Mouse (Mus musculus): ENCODE measurements around the gene Ddx17.

Gene Ddx17

DNA sequence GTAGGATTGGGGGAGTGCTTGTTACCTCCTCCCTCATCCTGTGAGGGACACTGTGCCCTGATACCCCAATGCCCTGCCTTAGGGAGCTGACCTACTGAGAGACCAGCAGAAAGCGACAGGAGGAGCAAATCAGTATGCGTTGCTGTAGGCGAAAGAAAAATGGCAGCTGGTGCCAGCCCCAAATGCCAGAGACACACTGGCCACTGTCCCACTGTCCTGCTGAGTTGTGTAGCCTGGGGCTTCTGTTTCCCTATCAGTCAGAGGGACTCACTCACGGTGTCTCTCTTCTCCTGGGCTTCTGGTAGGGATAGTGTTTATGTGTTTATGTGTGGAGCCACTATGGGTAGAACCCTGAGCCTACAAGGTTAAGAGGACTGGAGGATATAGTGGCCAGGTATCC lies 28.8 kb downstream of the Ddx17 start:
- DNase-seq = no peak

DNA sequence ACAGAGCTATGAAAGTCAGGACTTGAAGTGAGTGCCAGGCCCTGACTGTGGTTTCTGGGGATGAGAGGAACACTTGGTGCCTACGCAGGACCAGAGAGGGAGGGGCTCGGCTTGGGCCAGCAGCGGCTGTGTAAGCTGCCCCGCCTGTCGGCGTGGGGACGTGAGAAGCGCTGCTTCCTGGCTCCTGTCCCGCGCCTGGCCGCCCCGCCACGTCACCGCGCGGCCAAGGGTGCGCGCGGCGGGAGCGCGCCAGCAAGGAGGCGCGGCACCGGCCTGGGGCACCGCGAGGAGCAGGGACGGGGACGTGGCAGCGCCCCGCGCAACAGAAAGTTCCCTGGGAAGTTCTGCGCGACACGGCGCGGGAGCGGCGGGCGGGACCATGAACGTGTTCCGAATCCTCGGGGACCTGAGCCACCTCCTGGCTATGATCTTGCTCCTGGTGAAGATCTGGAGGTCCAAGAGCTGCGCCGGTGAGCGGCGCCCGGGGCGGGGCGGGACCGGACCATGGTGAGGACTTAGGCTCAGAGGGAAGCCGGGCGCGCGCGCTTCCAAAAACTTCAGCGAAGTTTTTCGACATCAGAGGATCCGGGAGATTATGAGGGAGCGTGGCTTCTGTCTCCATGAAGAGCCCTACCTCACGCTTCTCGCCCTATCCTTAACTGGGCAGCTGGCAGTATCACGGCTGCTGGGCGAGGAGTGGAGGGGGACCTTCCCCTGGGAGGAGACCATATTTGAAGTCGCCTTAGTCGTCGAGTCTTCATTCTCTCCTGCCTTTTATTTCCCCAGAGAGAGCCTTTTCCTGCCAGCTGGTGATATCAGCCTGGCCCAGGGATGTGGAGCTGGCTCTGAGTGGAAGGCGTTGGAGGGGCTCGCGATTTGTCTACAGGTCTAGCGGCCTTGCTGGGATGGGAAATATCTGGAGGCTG lies 30.1 kb downstream of the Ddx17 start, which contains the start of gene Kdelr3:
Kdelr3 (plus strand) TSS at position 241 of the 926 bp plus-strand sequence.
- DNase-seq = peak in 1 of 2 experiments; percentile 50

DNA sequence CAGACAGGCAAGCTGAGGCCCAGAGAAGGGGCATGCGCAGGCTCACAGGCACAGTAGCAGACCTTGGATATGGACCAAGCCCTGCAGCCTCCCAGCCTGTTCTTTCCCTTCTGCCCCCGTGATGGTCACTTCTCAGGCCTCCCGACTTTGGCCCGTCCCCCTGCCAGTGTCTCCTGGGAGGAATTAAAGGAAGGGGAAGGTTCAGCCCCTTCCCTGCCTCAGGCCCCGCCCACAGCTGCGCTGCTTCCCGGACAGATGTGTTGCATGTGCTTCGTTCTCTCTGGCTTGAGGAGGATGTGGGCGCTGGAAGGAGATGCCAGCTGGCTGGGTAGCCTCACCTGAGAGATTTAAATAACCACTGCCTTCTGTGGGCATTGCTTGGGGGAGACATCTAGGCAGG lies 32.6 kb downstream of the Ddx17 start:
- no peak for DNase-seq

DNA sequence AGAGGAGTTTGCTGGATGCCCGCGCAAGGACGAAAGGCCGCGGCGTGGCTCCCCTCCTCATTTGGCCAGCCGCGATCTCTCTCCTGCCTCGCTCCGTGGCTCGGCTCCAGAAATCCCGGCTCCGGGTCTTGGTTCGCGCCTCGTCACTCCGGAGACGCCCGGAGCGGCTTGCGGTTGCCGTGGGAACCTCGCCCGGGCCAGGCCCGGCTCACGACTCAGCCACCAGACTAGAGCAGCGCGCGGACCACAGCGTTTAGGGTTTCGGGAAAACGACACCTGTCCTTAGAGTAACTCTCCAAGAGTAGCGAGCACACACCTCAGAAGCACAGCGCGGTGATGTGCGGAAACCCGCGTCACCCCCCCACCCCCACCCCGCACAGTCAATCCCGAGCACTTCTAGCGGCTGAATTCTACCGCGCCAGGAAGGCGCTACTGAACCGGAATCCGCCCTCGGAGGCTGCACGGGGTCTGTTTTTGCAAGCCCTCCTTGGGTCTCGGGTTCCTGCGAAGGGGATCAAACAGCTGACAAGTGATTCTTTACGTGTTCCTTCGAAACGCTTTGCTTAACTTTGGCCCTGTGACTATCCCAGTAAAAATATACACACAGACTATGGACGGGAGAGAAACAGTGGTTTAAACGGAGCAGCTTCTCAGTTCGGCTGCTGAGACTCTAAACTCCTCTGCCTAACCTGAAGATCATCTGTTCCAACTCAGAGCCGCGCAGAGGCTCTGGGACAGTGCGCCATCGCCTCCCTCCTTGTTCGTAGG lies 34.8 kb downstream of the Ddx17 start:
- DNase-seq = peak; percentile 79 to 86

DNA sequence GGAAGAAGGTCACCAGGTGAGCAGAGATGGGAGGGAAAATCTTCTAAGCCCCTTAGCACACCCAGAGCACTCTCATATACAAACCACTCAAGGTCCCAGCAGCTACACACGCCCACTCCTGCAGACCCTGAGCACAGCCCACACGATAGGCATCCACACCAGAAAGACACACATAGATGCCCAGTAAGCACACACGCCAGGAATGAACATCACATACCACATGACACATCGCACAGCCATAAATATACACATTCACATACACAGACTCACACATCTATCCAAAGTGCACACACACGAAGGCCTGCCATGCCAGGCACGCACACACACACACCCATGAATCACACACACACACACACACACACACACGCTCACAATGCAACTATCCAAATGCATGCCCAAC lies 36.1 kb downstream of the Ddx17 start:
- DNase-seq = no peak

DNA sequence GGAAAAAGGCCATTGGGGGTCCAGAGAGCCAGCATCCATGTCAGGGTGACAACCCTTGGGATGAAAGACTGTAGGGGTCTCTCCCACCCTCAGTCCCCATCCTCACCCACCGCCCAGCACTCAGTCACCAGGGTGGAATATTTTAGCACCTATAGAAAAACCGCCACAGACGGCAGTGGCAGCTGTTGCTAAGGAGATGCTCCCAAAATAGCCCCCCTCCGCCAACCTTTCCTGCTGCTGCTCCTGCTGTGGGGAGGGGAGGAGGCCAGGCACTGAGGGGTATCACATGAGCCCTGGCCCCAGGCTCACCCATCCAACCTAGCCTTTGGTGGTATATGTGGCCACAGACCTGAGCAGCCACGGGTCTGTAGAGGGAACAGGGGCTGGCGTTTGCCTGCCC lies 36.5 kb downstream of the Ddx17 start:
- no peak for DNase-seq

DNA sequence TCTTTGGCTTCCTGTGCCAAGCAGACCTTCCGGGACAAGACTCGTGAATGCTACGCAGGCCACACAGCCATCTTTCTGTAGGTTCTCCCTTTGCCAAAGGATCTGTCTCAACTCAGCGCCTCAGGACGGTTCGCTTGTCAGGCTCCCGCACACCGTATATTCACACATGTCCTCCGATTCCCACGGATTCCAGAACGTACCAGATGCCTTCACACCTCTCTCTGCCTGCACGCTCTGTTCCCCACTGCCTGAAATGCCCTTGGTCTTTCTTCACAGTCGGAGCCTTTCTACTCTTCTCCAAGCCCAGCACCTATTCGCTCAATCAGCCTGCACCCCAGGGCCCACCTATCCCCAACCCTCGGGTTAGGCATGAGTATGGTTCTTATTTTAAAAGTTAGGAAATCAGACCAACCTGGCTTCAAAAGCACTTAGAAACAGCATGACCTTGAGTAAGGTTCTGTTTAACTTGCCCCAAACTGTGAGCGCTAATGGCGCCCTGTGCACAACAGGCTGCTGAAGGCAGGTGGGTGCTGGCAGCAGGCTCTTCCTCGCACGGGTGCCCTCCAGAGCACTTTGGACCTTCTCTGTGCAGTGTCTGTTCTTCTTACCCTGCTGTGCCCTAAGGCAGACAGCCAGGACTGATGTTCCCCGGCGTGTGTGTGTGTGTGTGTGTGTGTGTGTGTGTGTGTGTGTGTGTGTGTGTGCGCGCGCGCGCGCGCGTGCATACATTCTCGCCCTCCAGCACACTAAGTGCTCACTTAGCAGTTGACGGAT lies 39.3 kb downstream of the Ddx17 start:
- DNase-seq = no peak

DNA sequence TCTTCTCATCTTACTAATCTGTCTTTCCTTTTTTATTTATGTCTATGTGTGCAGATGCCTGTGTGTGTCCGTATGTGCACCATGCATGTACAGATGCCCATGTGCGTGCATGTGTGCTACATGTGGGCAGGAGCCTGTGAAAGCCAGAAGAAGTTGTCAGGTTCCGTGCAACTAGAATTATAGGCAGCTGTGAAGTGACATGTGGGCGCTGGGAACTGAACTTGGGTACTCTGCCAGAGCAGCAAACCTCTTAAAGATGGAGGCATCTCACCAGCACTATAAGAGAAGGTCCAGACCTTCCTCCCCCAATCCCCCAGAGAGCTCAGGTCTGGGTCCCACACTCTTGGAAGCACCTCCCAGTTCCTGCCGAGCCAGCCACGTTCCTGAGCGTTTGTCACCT lies 40.1 kb downstream of the Ddx17 start:
- no peak for DNase-seq

DNA sequence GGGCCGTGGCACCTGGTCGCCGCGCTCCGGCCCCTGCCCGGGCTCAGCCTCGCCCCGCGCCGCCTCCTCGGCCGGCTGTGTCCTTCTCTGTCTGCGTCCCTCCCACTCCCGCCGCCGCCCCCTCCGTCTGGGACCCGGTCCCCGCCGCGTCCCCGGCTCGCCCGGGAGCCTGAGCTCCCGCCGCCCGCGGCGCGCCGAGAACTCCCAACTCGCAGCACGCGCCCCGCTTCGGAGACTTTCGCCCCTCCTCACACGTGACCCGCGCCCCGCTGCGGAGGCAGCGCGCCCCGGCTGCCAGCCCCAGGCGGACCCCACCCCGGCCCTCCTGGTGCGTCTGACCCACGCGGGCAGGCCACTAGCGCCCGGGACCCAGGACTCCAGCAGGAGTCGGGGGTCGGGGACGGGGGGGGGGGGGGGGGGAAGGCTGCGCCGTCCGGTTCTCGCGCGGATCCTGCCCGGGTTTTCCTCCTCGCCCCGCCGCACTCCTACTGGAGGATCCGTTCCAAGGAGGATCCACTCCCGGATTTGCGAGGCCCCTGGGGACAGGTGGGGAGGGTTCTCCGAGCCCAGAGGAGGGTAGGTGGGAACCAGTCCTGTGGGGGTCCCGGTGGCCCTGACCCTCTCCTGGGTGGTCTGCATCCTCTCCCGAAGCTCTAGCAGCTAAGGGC lies 40.8 kb downstream of the Ddx17 start:
- peak; percentile 64 to 68 for DNase-seq

DNA sequence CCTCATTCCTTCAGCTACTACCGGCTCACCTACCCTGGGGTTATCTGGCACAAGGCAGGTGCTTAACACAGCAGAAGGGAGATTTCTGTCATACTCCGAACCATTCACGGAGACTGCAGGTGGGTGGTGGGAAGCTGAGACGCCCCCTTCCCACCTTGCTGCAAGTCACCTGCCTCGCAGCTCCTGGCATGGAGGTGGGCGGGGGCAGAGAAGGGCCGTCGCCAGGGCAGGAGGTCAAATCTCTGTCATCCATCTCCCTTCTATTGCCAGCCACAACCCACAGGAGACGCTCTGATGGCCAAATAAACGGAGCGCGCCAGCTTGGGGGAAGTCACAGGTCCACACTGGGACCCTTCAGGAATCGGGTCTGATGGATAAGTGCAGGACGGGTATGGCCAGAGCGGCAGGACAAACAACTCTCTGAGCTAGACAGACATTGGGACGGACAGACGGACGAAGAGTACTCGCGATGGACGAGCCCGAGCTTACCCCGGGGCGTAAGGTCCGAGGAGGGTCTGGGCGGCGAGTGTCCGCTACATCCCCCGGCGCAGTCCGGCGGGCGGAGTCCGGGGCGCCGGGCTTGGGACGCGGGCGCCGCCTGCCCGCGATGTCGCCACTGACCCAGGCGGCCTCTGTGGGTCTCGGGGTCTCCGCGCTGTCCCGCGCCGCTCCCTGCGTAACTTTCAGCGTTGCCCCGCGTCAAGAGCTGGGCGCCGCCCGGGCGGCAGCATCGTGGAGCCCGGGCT lies 41.7 kb downstream of the Ddx17 start, which contains the start of gene Kcnj4:
Kcnj4 (minus strand) TSS at position 535 of the 746 bp plus-strand sequence.
- DNase-seq = no peak

DNA sequence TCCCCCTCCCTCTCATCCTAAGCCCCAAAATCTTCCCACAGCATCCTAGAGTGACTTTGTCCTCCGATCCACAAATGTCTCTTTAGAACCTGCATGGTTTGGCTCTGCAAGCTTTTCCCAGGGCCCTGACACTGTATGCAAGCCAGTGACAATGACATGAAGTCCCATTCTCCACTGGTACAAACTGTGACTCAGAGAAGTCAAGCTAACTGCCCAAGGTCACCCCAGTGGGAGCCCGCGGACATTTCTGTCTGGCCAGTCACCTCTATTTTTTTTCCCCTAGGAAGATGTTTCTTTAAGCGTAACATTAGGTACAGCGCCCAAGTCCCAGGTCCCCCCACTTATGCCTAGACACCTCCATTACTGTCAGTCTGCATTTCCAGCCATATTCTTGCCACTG lies 43.1 kb downstream of the Ddx17 start:
- no peak for DNase-seq

DNA sequence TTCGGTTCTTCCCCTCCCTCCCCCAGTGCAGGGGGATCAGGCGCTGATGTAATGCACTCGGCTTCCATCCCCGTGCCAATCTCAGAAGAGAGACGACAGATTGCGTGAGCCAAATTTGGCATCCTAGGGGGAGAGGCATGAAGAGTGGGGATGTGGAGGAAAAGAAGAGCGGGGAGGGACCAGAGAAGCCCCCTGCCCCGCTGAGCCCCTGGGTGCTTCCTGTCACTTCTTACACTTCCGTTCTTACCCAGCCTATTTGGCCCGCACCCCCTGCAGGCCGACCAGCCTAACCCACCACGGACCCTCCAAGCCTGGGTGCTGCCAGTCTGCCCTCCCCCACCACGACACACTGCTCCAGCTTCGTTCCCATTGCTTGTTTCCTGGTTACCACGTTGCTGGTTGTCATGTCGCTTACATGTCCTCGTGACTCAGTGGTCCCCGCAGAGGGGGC lies 43.6 kb downstream of the Ddx17 start:
- no peak for DNase-seq

DNA sequence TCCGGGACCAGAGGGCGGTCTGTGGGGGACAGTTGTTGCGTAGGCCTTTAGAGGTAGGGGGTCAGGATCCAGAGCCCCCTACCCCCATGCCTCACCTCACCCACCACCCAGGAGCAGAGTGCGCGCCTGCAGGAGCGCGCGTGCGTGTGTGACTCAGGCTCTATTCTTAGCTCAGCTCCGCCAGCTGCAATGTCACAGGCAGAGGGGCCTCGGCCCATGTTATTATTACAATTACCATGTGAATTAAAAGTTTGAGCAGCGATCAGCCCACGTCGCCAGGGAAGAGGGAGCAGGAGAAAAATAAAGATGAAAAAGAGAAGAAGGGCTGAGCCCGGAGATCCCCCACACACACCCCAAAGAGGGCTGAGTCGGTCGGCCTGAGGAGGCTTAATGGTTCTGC lies 46.4 kb downstream of the Ddx17 start:
- DNase-seq = no peak

DNA sequence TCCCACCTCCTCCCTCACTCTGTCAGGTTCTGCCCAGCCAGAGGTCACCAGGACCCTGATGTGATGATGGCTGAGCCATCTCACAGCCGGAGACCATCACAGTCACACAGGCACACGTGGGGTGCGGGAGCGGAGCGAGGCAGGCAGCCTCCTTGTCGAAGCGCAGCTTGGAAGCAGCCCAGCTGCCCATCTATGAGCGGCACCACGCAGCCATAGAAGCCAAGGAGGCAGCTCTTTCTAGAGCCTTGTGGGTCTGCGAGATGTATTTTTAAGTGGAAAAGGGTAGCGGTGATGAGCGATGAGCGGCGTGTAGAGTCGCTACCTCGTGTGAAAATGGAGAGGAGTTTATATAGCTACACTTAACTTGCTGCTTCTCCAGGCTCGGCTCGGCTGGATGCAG lies 53.0 kb downstream of the Ddx17 start:
- DNase-seq = no peak

DNA sequence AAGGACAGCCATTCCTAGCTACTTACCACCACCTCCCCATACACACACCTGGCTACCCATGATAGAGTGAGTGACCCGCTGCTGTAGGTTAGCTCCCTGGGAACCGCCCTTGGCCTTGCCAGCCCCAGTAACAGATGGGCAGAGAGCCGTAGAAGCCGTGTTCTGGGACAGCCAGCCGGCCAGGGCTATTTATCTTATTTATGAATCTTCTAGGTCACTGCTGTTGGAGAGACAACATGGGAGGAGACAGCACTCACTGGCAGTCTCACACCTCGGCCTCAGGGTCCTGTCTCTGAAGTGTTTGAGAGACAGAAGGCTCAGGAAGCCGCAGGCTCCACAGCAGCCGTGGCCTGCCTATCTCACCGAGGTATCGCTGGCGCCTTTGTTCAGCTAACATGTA lies 57.1 kb downstream of the Ddx17 start:
- DNase-seq = no peak

DNA sequence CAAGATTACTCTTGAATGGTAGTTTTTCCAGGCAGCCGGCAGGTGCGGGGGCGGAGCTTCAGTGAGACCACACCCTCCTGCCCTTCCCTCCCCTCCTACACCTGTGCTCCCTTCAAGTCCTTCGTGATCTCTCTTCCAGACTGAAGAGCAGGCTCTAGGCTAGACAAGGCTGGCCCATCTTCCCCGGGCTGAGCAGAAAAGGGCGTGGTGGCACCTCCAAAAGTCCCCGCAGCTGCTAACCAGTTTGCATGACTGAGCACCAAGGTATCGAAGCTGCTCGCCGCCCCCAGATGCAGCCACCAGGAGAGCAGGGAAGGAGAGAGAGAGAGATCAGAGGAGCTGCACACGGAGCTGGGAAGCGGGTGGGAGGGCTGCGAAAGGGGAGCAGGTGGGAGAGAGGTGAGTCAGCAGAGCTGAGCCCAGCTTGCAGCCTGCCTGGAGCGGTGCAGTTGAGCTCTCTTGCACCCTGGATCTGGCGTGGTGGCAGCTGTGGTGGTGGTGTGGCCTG lies 65.3 kb downstream of the Ddx17 start:
- no peak for DNase-seq
